Mouse (Mus musculus) kidney, embryonic 16.5 days (tissue): ENCODE measurements around the gene 1700025G04Rik. TPM values are rescaled to one million over a fixed set of nuclear protein-coding genes. Genes with fewer than 3 reads are reported as not detected.

ENCODE experiments used
- ATAC-seq: fragments of 200-750 bp; cut with Nextera tagmentation; 2 replicates; pipeline ENCODE4 v1.8.0; 2017; ENCODE audit warnings: moderate TSS enrichment; ENCODE audit not compliant: low FRiP score, low TSS enrichment
- H3K27ac ChIP-seq: fragments of 300-500 bp; sonication (generic); 2 replicates; pipeline ENCODE4 v1.5.1; 2014; ENCODE audit warnings: low read length
- H3K27me3 ChIP-seq: fragments of 300-500 bp; sonication (generic); 2 replicates; pipeline ENCODE4 v1.6.1; 2014; ENCODE audit warnings: low read length, control low read depth, mixed read lengths; ENCODE audit not compliant: insufficient read depth
- H3K36me3 ChIP-seq: fragments of 300-500 bp; sonication (generic); 2 replicates; pipeline ENCODE4 v1.6.1; 2014; ENCODE audit warnings: low read length, control low read depth, mixed read lengths; ENCODE audit not compliant: insufficient read depth
- H3K4me1 ChIP-seq: fragments of 300-500 bp; sonication (generic); 2 replicates; pipeline ENCODE4 v1.6.1; 2014; ENCODE audit warnings: low read length, control low read depth, mixed read lengths; ENCODE audit not compliant: insufficient read depth
- H3K4me2 ChIP-seq: fragments of 300-500 bp; sonication (generic); replicated peaks from 2 replicates; pipeline ENCODE4 v1.6.1; 2014; ENCODE audit warnings: low read depth, low read length
- H3K4me3 ChIP-seq: fragments of 300-500 bp; sonication (generic); 2 replicates; pipeline ENCODE4 v1.5.1; 2014; ENCODE audit warnings: mild to moderate bottlenecking, low read length
- H3K9ac ChIP-seq: fragments of 300-500 bp; sonication (generic); replicated peaks from 2 replicates; pipeline ENCODE4 v1.6.1; 2014; ENCODE audit warnings: low read length
- H3K9me3 ChIP-seq: fragments of 300-500 bp; sonication (generic); 2 replicates; pipeline ENCODE4 v1.6.1; 2016; ENCODE audit warnings: low read length, control low read depth
- WGBS: fragments of 180-500 bp; shearing (Covaris S2); extraction: QIAGEN DNeasy Blood & Tissue Kit; methylation state at CpG from one replicate; pipeline ENCODE4 v1.1.7; 2014; 5-methylcytosine and 5-hydroxymethylcytosine counted together
- polyA plus RNA-seq: library from polyadenylated mRNA; unstranded; fragments of >200 nt; fragmentation: Nextera tagmentation; extraction: Ambion mirVana; gene quantifications from 2 replicates; pipeline ENCODE4 v1.2.1, GENCODE M21; 2015

Gene 1700025G04Rik
- 13.7 and 15.4 TPM in 2 replicates for polyA plus RNA-seq

DNA sequence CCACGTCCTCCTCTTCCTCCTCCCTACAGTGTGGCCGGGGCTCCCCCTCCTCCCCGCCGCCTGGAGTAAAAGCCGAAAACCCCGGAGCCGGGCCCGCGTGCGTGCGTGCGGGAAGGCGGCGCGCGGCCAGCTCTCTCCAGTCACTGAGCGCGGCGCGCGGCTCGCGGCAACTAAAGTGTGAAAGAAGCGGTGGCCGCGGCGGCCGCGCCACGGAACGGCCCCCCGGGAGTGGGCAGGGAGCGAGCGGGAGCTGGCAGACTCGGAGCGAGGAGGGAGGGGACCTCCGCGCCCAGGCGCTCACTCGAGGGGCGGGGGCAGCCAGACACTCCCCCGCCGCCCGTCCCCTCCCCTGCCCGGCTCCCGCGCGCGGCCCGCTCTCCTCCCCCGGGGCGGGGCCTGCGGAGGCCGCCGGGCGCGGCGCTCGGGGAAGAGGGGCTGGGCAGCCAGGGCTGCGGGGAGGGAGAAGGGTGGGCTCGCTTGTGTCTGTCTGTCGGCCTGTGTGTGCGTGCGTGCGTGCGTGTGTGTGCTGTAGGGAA lies at the start of gene 1700025G04Rik:
TSS of gene 1700025G04Rik (minus strand) at position 108 of the 536 bp plus-strand sequence.
- Histone ChIP-seq H3K9me3 (no peaks in the 10 kb centered on the region), H3K4me1 (peaks cover 28% of the 10 kb centered on the region), H3K4me3 (peak within 1 kb of the TSS; percentile 92), H3K36me3 (no peaks in the 10 kb centered on the region), H3K9ac (peak within 1 kb of the TSS; percentile 92), H3K27ac (peak within 1 kb of the TSS; percentile 82), H3K4me2 (peak within 1 kb of the TSS; percentile 88), H3K27me3 (no peaks in the 10 kb centered on the region)
- WGBS, result under 1% methylated on average over 45 of the region's 66 CpGs
- ATAC-seq, result peak; percentile 94

DNA sequence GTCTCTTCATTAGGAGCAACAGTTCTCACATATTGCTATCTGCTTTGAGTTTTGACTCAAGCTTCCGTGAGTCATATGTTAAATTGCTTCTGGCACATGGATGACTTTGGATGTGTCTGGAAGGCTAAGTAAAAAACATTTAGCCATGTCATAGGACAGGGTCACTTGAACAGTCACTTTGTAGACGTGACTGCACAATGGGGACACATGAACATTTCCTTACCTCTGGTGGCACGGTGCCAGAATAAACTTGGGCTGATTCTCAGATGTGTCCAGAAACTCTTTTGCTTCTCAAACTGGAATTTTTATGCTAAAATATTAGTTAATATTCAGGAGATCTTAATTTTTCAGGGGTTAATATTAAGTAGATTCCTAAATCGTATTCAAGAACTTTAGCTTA lies 49.6 kb upstream of the 1700025G04Rik start:
- no peak overlapping the region for H3K4me3 ChIP-seq
- WGBS, result 74% methylated on average over 4 of the region's 4 CpGs
- H3K36me3 ChIP-seq, result no peaks in the 10 kb centered on the region
- no peaks in the 10 kb centered on the region for H3K27me3 ChIP-seq
- ATAC-seq, result no peak
- H3K27ac ChIP-seq, result no peak overlapping the region
- no peak overlapping the region for H3K4me2 ChIP-seq
- no peak overlapping the region for H3K9ac ChIP-seq
- H3K4me1 ChIP-seq, result no peaks in the 10 kb centered on the region
- peaks cover 10% of the 10 kb centered on the region for H3K9me3 ChIP-seq

DNA sequence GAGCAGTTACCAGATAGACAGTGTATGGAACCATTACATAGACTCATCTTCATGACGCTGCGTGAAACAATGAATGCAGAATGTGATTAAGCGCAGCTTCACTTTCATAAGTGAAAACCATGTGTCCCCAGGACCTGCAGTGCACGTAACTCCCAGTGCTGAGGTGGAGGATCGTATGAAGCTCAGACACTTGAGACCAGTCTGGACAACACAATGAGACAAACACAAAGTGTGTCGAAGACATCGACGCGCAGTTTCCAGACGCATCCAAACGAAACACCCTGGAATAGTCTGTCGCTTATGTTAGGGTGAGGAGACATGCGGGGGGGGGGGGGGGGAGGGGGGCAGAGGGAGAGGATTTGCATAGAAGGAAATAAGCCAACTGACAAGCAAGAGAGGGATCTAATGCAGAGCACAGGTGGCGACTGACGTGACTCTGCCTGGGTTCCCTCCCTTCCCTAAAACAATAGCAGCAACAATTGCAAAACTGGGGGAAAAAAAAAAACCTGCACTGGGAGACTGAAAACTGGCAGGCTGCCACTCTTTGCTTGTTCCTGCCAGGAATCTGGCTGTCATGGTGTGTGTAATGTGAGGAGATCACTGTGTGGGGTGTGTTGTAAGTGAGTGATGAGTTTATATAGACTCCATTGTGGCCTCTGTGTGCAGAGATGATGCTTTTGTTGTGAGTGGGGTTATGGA lies 40.3 kb upstream of the 1700025G04Rik start:
- 81% methylated on average over 14 of the region's 15 CpGs for WGBS
- Histone ChIP-seq H3K9ac (no peak overlapping the region), H3K27ac (no peak overlapping the region), H3K4me1 (no peaks in the 10 kb centered on the region), H3K4me3 (no peak overlapping the region), H3K27me3 (no peaks in the 10 kb centered on the region), H3K4me2 (no peak overlapping the region), H3K36me3 (no peaks in the 10 kb centered on the region), H3K9me3 (no peaks in the 10 kb centered on the region)
- ATAC-seq, result no peak

DNA sequence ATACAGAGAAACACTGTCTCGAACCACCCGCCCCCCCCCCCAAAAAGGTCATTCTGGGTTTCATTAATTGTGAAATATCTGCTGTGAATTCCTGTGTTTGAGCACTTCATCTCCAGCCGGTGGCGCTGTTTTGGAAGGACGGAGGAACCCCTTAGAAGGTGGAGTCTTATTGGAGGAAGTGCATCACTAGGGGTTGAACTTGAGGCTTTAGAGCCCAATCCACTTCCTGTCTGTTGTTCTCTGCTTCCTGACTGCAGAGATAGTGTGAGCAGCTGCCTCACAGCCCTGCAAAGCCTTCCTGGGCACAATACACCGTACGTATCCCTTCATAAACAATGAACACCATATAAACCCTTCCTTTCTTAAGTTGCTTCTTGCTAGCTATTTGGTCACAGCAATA lies 35.5 kb upstream of the 1700025G04Rik start:
- H3K27me3 ChIP-seq, result no peaks in the 10 kb centered on the region
- no peak overlapping the region for H3K4me3 ChIP-seq
- no peak overlapping the region for H3K4me2 ChIP-seq
- 89% methylated on average over 7 of the region's 7 CpGs for WGBS
- no peaks in the 10 kb centered on the region for H3K36me3 ChIP-seq
- no peak for ATAC-seq
- H3K4me1 ChIP-seq, result no peaks in the 10 kb centered on the region
- no peak overlapping the region for H3K9ac ChIP-seq
- H3K27ac ChIP-seq, result no peak overlapping the region
- H3K9me3 ChIP-seq, result no peaks in the 10 kb centered on the region

DNA sequence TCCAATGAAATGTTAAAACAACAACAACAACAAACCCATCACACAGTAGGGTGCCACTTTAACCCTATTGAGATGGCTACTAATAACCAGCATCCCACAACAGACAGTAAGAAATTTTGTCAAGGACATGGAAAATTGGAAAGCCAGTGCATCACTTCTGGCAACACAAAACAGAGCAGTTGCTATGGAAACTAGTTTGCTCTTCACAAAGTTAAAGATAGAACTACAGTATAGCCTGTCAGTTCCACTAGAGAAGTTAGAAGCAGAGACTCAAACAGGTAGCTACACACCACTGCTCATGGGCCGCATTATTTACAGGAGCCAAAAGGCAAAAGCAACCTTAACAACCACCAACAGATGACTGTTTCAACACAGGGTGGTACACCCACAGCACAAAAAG lies 20.2 kb upstream of the 1700025G04Rik start:
- Histone ChIP-seq H3K27ac (no peak overlapping the region), H3K9ac (no peak overlapping the region), H3K36me3 (no peaks in the 10 kb centered on the region), H3K4me2 (no peak overlapping the region), H3K9me3 (no peaks in the 10 kb centered on the region), H3K27me3 (no peaks in the 10 kb centered on the region), H3K4me3 (no peak overlapping the region), H3K4me1 (no peaks in the 10 kb centered on the region)
- no peak for ATAC-seq
- WGBS, result 95% methylated on average over 1 of the region's 1 CpGs

DNA sequence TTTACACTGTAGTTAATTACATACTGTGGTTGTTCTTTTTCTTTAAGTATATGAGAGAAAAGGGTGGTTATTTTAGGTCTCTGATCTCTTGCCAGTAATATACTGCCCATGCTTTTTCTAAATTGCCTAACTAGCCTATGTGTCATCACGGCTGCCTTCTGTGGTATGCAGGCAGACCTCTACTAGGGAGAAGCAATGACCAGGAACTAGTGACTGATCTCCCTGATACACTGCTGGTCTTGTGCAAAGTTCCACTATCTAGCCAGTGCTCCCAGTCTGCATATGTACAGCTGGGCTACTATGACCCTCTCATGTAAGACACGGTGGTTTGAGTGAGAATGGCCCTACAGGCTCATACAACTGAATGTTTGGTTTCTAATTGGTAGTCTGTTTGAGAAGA lies 16.2 kb upstream of the 1700025G04Rik start:
- no peaks in the 10 kb centered on the region for H3K4me1 ChIP-seq
- H3K4me3 ChIP-seq, result no peak overlapping the region
- no peak overlapping the region for H3K27ac ChIP-seq
- no peaks in the 10 kb centered on the region for H3K27me3 ChIP-seq
- ATAC-seq, result no peak
- no peaks in the 10 kb centered on the region for H3K36me3 ChIP-seq
- H3K4me2 ChIP-seq, result no peak overlapping the region
- H3K9me3 ChIP-seq, result no peaks in the 10 kb centered on the region
- no peak overlapping the region for H3K9ac ChIP-seq
- 79% methylated on average over 2 of the region's 2 CpGs for WGBS

DNA sequence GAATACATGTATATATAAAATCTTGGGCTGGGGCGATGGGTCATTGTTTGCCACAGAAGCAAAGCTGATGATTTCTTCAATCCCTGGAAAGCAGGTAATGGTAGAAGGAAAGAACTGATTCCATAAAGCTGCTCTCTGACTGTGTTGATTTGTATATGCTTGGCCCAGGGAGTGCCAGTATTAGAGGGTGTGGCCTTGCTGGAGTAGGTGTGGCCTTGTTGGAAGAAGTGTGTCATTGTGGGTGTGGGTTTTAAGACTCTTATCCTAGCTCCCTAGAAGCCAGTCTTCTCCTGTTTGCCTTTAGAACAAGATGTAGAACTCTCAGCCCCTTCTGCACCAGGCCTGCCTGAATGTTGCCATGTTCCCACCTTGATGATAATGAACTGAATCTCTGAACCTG lies 15.3 kb upstream of the 1700025G04Rik start:
- H3K9me3 ChIP-seq, result no peaks in the 10 kb centered on the region
- H3K4me1 ChIP-seq, result no peaks in the 10 kb centered on the region
- 95% methylated on average over 1 of the region's 1 CpGs for WGBS
- no peaks in the 10 kb centered on the region for H3K27me3 ChIP-seq
- no peak for ATAC-seq
- H3K4me2 ChIP-seq, result no peak overlapping the region
- no peaks in the 10 kb centered on the region for H3K36me3 ChIP-seq
- H3K4me3 ChIP-seq, result no peak overlapping the region
- no peak overlapping the region for H3K27ac ChIP-seq
- H3K9ac ChIP-seq, result no peak overlapping the region

DNA sequence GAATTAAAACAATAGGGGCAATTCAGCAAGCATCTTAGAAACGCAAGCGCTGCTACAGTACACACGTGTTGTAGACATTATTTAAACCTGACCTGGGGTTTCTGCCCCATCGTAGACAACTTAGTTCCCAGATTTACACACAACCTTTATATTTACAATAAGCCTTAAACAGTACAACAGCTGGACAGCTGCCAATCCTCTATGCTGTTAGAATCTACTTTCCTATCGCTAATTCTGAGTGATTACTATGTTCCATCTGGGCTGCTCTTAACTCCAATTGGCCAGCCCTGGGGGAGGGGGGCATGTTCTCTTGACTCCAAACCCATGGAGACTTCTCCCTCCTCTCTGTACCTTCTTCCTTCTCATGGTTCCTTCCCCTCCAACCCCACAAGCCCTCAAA lies 11.8 kb upstream of the 1700025G04Rik start:
- H3K36me3 ChIP-seq, result no peaks in the 10 kb centered on the region
- WGBS, result 45% methylated on average over 5 of the region's 5 CpGs

DNA sequence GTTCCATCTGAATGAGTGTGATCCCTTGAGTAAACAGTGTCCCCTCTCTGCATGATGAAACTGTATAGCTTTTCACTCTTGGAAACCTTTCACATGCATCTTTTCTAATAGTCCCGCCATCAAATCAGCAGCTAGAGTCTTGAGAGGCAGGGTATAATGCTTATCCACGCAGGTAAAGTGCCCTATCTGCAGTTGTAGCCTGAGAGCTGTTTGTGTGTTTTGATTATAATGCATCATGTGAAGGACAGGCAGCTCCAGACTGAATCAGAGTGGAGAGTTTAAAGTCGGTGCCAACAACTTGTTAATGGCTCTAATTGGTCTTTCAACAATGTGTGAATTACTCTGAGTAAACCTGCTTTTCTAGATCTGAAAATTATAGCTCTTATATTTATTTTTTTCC lies 6.1 kb upstream of the 1700025G04Rik start:
- 24% methylated on average over 3 of the region's 3 CpGs for WGBS
- no peaks in the 10 kb centered on the region for H3K36me3 ChIP-seq
- ATAC-seq, result no peak
- H3K9ac ChIP-seq, result no peak overlapping the region
- H3K27ac ChIP-seq, result no peak overlapping the region
- H3K4me1 ChIP-seq, result peaks cover 4% of the 10 kb centered on the region; the same call in 1 of the 2 replicates
- no peak overlapping the region for H3K4me2 ChIP-seq
- H3K4me3 ChIP-seq, result no peak overlapping the region
- H3K27me3 ChIP-seq, result no peaks in the 10 kb centered on the region
- H3K9me3 ChIP-seq, result no peaks in the 10 kb centered on the region

More for the DNA sequence above, 11.8 kb upstream of the 1700025G04Rik start:
- no peak overlapping the region for H3K4me3 ChIP-seq
- no peak overlapping the region for H3K4me2 ChIP-seq
- H3K27me3 ChIP-seq, result no peaks in the 10 kb centered on the region
- ATAC-seq, result no peak
- no peaks in the 10 kb centered on the region for H3K4me1 ChIP-seq
- no peak overlapping the region for H3K9ac ChIP-seq
- no peak overlapping the region for H3K27ac ChIP-seq
- H3K9me3 ChIP-seq, result no peaks in the 10 kb centered on the region
